Mouse (Mus musculus): ENCODE results near the gene Dbp.

The Dbp gene

DNA sequence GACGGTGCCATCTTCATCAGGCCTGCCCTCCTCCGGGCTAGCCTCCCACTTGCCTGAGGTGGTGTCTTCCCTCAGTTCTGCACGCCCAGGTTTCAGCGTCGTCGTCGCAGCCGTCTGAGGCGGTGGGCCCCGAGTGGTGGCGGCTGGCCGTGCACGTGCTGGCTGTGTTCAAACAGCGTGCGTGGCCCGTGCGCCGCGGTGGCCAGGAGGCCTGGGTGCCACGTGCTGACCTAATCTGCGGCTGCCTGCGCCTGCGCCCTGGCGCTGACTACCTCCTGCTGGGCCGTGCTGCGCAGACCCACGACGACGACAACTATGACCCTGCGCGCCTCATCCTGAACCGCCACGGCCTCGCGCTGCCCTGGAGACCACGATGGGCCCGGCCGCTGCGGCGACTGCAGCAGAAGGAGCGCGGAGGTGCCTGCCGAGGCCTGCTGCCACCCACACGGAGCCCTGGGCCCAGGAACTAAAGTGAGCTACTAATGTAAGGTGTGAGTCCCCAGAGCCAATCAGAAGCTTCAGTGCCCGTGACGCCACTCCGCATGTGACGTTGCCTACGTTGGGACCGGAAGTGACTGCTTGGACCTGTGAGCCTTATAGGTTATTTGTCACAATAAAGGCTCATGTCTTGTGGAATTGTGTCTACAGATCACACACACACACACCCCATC, 10.8 kb upstream of the Dbp start, which contains the start of gene Sec1:
TSS of gene Sec1 (minus strand) at position 482 of the 671 bp plus-strand sequence.
- no peak for ATAC-seq (ENCODE audit: insufficient number of reproducible peaks, low FRiP score, low TSS enrichment)

DNA sequence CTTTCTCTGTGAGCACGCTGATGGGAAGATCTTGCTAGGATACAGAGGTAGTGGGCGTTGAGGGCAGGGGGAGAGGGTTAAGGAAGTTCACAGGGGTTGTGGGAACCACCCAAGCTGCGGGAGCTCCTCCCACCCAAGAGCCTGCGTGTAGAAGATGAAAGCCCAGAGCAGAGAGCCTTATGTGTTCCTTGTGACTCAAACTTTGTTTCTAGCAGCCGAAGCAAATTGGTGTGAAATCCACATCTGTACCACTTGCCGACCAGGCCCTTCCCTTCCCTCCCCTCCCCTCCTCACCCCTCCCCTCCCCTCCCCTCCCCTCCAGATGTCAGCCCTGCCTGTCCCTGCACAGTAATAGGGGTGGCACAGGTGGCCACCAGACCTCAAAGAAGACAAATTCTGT, 9.8 kb upstream of the Dbp start:
- ATAC-seq (ENCODE audit: insufficient number of reproducible peaks, low FRiP score, low TSS enrichment): no peak

DNA sequence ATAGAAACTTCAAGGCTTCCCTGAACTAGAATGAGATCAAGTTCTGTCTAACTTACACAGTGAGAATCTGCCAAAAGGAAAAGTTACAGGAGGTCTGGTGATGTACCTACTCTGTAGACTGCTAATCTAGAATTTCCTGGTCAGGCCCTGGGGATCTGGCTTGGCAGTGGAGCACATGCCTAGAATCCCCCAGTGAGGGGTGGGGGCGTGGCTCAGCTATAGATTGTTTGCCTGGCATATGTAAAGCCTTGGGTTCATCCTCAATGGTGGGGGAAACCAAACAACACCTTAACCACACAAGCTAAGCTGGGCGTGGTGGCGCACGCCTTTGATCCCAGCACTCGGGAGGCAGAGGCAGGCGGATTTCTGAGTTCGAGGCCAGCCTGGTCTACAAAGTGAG, 7.0 kb upstream of the Dbp start:
- ATAC-seq (ENCODE audit: insufficient number of reproducible peaks, low FRiP score, low TSS enrichment): no peak

DNA sequence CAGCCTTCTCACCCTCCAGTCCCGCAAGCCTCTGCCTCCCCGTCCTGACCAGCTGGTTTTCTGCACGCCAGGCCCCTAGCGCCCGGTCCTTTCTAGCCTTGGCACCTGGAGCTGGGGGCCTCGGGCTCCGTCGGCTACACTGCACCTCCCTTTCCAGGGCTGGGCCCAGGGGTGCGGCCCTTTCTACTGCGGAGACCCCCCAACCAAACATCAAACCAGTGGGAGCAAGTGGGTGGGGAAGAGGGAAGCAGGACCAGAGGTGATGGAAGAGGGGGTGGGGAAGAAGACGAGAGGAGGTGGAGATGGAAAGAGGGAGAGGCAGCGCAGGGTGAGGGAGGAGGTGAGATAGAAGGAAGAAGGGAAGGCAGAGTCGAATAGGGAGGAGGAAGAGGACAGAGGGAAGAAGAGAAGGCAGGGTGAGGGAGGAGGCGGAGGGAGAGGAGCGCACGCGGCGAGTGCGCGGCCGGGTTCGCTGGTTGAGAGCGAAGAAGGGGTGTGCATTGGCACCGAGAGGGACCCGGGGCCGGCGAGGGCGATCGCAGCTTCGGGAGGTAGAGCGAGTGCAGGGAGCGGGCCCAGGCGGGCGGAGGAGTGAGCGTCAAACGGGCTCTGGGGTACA, 5.3 kb upstream of the Dbp start, which contains the start of gene Car11:
TSS of gene Car11 (plus strand) at position 321 of the 619 bp plus-strand sequence.
- ATAC-seq (ENCODE audit: insufficient number of reproducible peaks, low FRiP score, low TSS enrichment): no peak

DNA sequence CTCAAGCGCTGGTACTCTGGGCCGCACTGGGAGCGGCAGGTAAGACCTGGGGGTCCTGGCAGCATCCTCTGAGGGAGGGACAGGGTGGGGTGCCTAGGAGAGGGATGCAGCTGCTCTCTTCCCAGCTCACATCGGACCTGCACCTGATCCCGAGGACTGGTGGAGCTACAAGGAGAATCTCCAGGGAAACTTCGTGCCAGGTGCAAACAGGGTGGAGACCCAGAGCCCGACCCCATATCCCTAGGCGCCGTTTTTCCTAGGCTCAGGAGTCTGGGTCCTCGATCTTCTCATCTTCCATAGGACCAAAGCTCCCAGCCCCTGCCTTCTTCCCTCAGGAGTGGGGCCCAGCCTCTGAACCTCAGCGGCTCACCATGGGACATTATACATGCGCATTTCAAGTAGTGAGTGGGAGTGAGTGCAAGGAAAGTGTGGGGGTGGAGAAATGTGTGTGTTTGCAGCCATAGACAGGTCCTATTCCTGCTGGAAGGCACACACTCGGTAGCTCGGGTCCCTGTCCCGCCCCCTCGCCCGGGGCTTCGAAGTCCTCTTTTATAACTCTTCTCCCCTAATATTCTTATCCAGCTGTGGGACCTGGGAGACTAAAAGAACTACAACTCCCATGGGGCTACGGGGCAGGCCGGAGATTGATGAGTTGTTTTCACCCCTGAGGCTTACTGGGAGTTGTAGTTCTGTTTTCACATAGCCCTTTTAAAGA, 4.4 kb upstream of the Dbp start:
- peak; percentile 13; the same call in 1 of the 2 replicates for ATAC-seq (ENCODE audit: insufficient number of reproducible peaks, low FRiP score, low TSS enrichment)

DNA sequence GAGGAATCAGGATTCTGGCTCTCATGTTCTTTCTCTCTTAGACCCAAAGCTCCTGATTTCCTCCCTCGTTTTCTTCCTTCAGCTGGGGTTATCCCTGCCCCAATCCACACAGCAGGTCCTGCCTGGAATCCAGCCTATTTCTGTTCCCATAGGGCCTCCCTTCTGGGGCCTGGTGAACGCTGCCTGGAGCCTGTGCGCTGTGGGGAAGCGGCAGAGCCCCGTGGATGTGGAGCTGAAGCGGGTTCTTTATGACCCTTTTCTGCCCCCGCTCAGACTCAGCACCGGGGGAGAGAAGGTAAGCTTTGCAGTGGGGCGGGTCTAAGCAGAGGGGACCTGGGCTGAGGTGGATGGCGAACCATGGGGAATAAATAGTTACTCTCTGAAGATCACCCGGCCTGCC, 3.8 kb upstream of the Dbp start:
- ATAC-seq (ENCODE audit: insufficient number of reproducible peaks, low FRiP score, low TSS enrichment): no peak

DNA sequence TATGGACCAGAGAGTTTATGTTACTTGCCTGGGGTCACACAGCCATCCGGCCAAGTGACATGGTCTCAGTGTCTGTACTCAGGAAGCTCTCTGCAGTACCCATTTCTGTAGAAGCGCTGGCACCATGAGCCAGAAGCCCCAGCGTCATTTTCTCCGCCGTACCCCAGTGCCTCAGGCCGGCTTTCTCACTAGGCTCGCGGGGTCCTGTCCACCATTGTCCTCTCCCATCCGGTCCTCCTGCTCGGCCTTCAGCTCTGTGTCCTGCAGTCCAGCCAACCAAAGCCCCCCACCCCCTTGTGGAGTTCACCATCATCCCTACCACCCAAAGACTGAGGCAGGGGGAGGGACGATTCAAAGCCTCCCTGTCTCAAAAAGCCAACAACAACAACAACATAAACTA, 3.3 kb upstream of the Dbp start:
- no peak for ATAC-seq (ENCODE audit: insufficient number of reproducible peaks, low FRiP score, low TSS enrichment)

DNA sequence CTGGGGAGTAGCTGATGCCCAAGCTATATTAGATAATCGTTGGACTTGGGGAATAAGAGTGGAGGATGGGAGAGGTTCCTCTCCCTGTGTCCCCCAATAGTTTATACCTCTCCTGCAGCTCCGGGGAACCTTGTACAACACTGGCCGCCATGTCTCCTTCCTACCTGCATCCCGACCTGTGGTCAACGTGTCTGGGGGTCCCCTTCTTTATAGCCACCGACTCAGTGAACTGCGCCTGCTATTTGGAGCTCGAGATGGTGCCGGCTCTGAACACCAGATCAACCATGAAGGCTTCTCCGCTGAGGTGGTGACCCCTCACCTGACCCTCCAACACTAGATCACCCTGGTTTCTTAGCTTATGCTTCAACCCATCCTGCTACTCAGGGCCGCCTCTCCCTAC, 2.6 kb upstream of the Dbp start:
- ATAC-seq (ENCODE audit: insufficient number of reproducible peaks, low FRiP score, low TSS enrichment): no peak

DNA sequence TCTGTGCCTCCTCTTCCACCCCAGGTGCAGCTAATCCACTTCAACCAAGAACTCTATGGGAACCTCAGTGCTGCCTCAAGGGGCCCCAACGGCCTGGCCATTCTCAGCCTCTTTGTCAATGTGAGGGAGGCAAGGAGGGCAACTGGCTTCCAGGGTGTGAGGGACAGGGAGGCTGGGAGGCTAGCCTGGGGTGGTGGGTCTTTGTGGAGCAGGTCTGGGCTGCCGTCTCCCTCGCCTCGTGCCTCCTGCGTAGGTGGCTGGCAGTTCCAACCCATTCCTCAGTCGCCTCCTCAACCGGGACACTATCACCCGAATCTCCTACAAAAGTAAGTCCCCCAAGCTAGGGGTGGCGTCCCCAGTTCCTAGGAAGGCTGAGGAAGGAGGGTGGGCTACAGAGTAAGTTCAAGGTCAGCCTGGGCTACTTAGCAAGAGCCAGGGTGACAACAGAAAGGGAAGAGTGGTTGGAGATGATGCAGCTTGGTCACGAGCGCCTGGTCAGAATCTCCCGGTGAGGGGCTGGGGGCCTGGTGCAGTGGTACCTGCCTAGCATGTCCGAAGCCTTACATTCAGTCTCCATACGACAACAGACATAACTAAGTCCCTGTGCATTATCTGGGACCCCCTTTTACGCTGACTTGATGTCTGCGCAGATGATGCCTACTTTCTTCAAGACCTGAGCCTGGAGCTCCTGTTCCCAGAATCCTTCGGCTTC, 1.9 kb upstream of the Dbp start:
- no peak for ATAC-seq (ENCODE audit: insufficient number of reproducible peaks, low FRiP score, low TSS enrichment)

DNA sequence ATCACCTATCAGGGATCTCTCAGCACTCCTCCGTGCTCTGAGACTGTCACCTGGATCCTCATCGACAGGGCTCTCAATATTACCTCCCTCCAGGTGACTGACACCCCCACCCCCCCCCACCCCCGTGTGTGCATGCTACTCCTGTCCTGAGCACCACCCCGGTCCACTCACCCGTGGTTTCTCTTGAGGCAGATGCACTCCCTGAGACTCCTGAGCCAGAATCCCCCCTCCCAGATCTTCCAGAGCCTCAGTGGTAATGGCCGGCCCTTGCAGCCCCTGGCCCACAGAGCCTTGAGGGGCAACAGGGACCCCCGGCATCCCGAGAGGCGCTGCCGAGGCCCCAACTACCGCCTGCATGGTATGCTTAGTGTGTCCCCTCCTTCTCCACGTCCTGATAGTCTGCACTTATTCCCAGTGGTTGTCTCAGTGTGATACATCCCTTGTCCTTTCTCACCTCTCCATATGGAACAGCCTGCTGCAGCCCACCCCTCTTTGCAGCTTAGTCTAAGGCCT, 1.3 kb upstream of the Dbp start:
- ATAC-seq (ENCODE audit: insufficient number of reproducible peaks, low FRiP score, low TSS enrichment): no peak

DNA sequence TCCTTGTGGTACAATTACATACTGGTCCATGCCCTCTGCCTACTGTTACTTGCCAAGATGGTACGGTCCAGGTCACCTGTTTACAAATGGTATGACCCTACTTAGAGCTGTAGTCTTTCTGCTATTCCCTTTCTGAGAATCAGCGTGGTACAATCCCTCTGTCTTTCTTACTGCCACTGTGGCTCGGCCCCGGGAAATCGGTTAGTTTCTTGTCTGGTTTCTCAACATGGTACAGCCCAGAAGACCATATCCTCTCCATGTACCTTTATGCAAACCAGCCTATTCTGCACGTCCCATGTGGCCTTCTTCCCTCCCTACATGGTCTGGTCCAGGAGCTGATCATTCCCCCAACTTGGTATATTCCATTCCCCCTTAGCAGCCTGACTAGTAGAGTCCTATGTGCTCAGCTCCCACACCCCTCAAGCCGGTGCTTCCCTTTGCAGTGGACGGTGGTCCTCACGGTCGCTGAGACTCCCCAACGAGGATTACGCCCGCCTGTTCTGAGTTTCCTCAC, 785 bp upstream of the Dbp start:
- peak; percentile 43 for ATAC-seq (ENCODE audit: insufficient number of reproducible peaks, low FRiP score, low TSS enrichment)

DNA sequence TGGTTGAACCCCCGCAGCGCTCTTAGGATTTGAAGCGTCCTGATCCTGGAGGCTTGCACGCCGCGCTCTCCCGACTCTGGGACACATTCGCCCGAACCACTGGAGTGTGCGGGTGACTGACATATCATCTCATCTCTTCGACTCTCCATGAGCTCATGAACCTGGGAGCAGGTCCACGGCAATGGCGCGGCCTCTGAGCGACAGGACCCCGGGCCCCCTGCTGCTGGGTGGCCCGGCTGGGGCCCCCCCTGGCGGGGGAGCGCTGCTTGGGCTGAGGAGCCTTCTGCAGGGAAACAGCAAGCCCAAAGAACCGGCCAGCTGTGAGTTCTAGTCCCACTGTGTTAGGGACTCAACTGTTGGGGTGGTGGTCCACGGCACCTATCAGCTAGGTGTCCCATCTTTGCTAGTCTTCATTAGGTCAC, 566 bp downstream of the Dbp start:
- no peak for ATAC-seq (ENCODE audit: insufficient number of reproducible peaks, low FRiP score, low TSS enrichment)

DNA sequence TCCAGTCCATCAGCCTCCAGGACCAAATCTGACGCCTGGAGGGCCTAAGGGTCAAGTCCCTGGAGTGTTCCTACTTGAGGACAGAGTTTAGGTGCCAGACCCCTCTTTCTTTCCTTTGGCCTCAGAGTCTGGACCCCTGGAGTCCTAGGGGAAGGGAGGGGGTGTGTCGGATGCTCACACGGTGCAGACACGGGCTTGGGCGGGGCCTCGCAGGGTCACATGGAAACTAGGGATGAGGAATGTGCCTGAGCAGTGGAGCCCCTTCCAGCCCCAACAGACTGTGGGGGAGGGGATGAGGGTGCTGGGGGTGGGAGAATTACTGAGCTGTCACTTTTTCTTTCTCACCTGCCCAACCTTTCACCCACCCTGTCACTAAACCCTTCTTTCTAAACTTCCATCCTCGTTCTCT, 989 bp downstream of the Dbp start:
- ATAC-seq (ENCODE audit: insufficient number of reproducible peaks, low FRiP score, low TSS enrichment): no peak

DNA sequence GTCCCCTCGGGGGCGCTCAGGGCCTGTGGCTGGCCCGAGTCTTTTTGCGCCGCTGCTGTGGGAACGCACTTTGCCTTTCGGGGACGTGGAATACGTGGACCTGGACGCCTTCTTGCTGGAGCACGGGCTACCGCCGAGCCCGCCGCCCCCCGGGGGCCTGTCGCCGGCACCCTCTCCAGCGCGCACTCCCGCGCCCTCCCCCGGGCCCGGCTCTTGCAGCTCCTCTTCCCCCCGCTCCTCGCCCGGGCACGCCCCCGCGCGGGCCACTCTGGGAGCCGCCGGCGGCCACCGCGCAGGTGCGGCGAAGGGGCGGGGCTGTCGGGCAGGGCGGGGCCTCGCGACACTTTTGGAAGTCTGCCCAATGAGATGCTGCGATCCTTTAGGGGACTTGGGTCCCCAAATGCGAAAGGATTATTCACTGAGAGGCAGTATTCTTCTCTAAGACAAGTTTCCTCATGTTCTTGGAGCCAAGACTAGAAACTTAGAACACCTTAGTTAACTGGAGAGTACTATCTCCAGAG, 1.9 kb downstream of the Dbp start:
- ATAC-seq (ENCODE audit: insufficient number of reproducible peaks, low FRiP score, low TSS enrichment): no peak

DNA sequence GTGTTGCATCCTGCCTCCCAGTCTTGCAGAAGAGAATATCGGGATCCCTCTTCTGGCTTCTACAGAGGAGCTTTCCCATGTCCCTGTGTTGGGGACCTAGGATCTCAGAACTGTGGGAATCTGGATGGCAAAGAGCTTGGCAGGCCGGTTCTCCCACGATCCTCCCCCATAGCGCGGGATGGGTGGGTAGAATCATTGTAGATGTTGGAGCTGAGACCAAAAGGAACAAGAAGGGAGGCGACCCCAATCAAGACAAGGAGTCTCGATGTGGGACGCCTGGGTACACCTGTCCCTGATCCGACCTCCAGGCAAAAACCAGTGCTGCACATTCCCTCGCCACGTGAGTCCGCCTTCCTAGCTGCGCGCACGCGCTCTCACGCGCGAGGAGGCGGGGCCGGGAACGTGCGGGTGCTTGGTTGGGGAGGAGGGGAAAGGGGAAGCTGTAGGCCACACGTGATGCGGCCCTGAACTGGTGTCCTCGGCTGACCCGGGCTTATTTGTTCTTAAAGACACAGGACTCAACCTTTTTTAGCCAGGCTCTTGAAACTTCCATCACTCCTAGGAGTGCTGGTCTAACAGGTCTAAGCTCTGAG, 2.6 kb downstream of the Dbp start:
- ATAC-seq (ENCODE audit: insufficient number of reproducible peaks, low FRiP score, low TSS enrichment): no peak

DNA sequence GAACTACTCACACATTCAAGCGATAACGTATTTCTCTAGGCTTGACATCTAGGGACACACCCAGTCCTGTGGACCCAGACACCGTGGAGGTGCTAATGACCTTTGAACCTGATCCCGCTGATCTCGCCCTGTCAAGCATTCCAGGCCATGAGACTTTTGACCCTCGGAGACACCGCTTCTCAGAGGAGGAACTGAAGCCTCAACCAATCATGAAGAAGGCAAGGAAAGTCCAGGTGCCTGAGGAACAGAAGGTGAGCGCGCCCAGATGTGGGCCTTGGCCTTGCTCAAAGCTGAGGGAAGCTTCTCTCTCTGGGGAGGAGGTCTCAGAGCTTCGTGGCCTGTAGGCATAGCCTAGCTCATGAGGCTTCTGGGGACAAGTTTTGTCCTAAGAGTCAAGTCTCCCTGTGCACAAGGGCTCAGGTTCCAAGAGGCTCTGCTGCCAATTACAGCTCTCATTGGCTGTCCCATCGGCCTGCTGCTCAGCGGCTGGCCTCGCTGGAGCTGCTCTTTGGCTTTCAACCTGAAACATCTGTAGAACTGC, 3.4 kb downstream of the Dbp start:
- ATAC-seq (ENCODE audit: insufficient number of reproducible peaks, low FRiP score, low TSS enrichment): no peak

DNA sequence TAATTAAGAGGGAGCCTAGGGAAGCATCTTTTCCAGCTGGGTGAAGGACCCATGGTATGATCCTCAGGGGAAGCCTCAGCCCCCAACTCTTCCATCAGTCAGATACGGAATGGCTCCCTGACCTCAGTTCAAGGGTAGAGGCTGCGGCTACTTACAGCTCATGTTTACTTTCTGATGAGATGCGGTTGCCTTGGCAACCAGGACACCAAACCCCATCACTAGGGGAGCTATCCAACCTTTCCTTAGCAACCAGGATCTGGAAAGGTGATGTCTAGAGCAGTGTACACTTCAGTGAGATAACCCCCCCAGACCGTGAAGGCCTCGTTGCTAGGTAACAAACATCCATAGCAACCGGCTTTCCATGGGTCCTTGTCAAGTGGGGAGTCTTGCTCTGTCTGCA, 4.1 kb downstream of the Dbp start:
- ATAC-seq (ENCODE audit: insufficient number of reproducible peaks, low FRiP score, low TSS enrichment): no peak

DNA sequence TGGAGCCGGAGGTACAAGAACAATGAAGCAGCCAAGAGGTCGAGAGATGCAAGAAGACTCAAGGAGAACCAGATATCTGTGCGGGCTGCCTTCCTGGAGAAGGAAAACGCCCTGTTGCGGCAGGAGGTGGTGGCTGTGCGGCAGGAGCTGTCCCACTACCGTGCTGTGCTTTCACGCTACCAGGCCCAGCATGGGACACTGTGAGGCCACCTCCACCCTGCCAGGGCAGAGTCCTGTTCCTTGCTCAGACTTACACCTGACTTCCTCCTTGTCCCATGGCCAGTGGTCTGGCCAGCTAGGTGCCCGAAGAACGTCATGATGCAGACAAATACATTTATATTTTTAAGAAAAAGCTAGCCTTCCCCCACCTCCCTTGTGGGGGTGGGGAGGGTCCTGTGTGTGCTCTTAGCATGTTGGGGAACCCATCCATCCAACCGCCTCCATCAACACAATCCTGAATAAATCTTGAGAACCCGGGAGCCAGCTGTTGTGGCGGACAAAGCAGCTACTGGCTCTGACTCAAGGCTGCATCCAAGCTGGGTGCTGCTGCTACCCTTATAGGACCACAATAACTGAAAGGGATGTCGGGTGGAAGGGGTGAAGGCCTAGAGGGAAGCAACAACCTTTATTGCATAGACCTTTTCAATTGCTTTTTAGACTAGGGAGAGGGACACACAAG, 4.9 kb downstream of the Dbp start:
- ATAC-seq (ENCODE audit: insufficient number of reproducible peaks, low FRiP score, low TSS enrichment): no peak
